Mouse (Mus musculus) liver, adult 2 months (tissue): ENCODE measurements at regions not wholly inside any gene's neighbourhood (a gene's known extent, or its start where the extent isn't known, plus 50 kb on each side); places are given as distances from the start of the nearest gene placed in this dataset.

Experiments used
- CTCF ChIP-seq: fragments of 200-500 bp; IDR thresholded peaks from 2 replicates; pipeline ENCODE4 v1.5.1; 2011; ENCODE audit warnings: low read depth, low read length, control low read depth
- POLR2A ChIP-seq: fragments of 200-500 bp; IDR thresholded peaks from 2 replicates; pipeline ENCODE4 v1.6.1; 2011; ENCODE audit warnings: low read length, control low read depth; ENCODE audit not compliant: insufficient read depth; ENCODE audit errors: extremely low read depth

DNA sequence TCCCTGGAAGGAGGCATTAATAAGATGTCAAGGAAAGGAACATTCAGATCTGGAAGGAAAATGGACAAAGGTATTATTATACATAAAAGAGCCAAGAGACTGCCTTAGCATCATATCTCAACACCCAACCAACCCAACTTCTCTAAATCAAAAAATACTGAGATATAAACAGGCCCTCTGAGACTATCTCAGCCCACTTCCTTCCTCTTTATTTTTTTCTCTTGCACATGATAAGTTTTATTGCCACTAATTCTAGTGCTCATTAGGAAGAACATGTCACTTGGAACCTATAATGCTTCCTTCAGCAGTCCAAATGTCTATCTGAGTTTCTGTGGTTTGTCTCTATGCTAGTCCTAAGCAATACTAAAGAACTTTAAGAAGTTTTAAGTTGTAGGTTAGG is 697.0 kb upstream of the Pkdcc start:
- TF ChIP-seq CTCF: no peak
- no peak for TF ChIP-seq POLR2A
